ENCODE assay signal across 24 mouse cellular contexts in the genomic region with DNA sequence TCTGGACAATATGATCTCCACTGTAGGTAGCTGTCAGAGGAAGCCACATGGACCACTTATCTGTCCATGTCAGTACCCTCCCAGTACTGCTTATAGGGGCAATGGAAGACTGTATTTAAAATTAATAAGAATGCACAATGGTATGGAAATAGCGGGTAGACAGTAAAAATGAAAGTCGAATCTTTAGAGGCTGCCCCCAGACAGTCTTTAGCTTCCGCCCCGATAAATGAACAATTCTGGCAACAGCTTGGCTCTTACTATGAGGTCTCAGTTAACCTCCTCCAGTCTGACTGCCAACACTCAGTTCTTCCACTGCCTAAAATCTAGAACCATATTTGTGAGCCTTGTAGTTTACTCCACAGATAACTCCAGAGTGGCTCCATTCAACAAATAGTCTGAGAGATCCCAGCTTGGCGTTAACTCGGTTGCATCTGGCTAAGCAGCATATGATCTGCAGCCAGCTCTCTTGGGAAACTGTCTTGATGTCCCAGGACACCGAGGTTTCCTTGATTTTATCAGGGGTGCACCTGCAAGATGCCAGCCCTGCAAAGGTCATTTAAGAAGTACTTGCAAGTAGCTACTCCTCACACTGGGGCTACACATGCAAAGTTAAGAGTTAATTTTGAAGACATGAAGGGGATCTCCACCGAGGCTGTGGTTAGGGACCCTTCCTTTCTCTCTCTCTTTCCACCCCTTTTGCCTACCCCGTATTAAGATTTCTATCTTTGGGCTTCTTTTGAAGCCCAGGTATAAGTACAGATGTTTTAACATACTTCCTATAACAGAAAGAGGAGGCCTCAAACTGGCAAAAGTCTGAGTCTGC.
DNase-seq lines count a peak whose midpoint lies in the region; ATAC-seq and TF ChIP-seq lines count a peak whose summit lies in the region.
"Had no signal": no experiment of that assay in that cellular context is flagged by ENCODE, and none has a peak within 500 bp of the region (broad histone marks: within the 10 kb centered on the region; RNA-seq: fewer than 3 reads in every experiment).

No protein-coding gene starts in this region.

- no peak for TF ChIP-seq EP300 in heart, postnatal 0 days (IDR thresholded peaks at IDR 0.05; ENCODE audit: low read depth)
- TF ChIP-seq EP300 in CH12.LX (IDR thresholded peaks at IDR 0.05; ENCODE audit: low read length), result peak; percentile 51

- 73% methylated on average over 9 of the region's 9 CpGs for WGBS in heart, postnatal 0 days
- 71% methylated on average over 9 of the region's 9 CpGs for WGBS in small intestine, adult 2 months
- WGBS in forebrain, postnatal 0 days, result 92% methylated on average over 9 of the region's 9 CpGs

- DNase-seq in heart, postnatal 0 days (ENCODE audit: low spot score), result no peak
- DNase-seq in heart, postnatal 4 days, result no peak
- peak; percentile 40 for DNase-seq in CH12.LX (ENCODE audit: extremely low read depth)
- DNase-seq in thymus, postnatal 36 days, result peak; percentile 45 to 52
- DNase-seq in right cerebral cortex, postnatal 36 days (ENCODE audit: low spot score in 2 of 2), result no peak
- DNase-seq in forebrain, postnatal 0 days, result no peak
- DNase-seq: adrenal gland, adult 8-10 months; cerebellum, adult 9-11 months; gastrocnemius, postnatal 36 days; heart, postnatal 36 days; kidney, adult 18-20 months; lung, postnatal 14 days; midbrain, embryonic 14.5 days; spleen, adult 18-20 months had no signal

- H3K9ac ChIP-seq in heart, postnatal 0 days (replicated peaks; ENCODE audit: low read depth, low read length), result no peak overlapping the region
- H3K9ac ChIP-seq in CH12.LX (ENCODE audit: insufficient read depth, low read depth), result no peak overlapping the region
- H3K9ac ChIP-seq in forebrain, postnatal 0 days, result no peak overlapping the region
- H3K9ac ChIP-seq: embryonic facial prominence, embryonic 12.5 days; liver, embryonic 15.5 days had no signal

- H3K4me1 ChIP-seq in heart, postnatal 0 days (ENCODE audit: control insufficient read depth, insufficient read depth), result no peaks in the 10 kb centered on the region; the same call in 1 of the 2 replicates
- peaks cover 3 to 37% of the 10 kb centered on the region in 2 experiments; a peak in 3 of 4 replicates for H3K4me1 ChIP-seq in CH12.LX (ENCODE audit: control insufficient read depth in 1 of 2, insufficient read depth in 2 of 2)
- no peaks in the 10 kb centered on the region for H3K4me1 ChIP-seq in small intestine, adult 2 months (ENCODE audit: control insufficient read depth, insufficient read depth, insufficient read length, low read length)
- H3K4me1 ChIP-seq in forebrain, postnatal 0 days (ENCODE audit: insufficient read depth), result no peaks in the 10 kb centered on the region
- H3K4me1 ChIP-seq: embryonic facial prominence, embryonic 12.5 days; liver, embryonic 15.5 days had no signal

- H3K4me2 ChIP-seq in heart, postnatal 0 days (ENCODE audit: low read depth, low read length), result no peak overlapping the region
- H3K4me2 ChIP-seq in CH12.LX (ENCODE audit: insufficient read depth, low read depth, poor library complexity, severe bottlenecking), result peak overlapping the region; percentile 94
- H3K4me2 ChIP-seq in forebrain, postnatal 0 days (ENCODE audit: low read depth), result no peak overlapping the region
- H3K4me2 ChIP-seq: embryonic facial prominence, embryonic 12.5 days; heart, embryonic 11.5 days; liver, embryonic 15.5 days had no signal

- H3K4me3 ChIP-seq in heart, postnatal 0 days (ENCODE audit: low read depth, low read length), result no peak overlapping the region
- peak overlapping the region in 1 of 3 experiments; percentile 13 for H3K4me3 ChIP-seq in CH12.LX (replicated peaks in 1 of 3; ENCODE audit: low read depth in 2 of 3, low read length in 2 of 3, poor library complexity in 1 of 3)
- H3K4me3 ChIP-seq in small intestine, adult 2 months (ENCODE audit: low read depth, low read length), result no peak overlapping the region
- H3K4me3 ChIP-seq in forebrain, postnatal 0 days (ENCODE audit: low read depth, low read length), result no peak overlapping the region
- H3K4me3 ChIP-seq: embryonic facial prominence, embryonic 12.5 days; erythroblast, embryonic 14.5 days; layer of hippocampus, adult 2 months; liver, embryonic 15.5 days had no signal

- no peaks in the 10 kb centered on the region for H3K27me3 ChIP-seq in heart, postnatal 0 days (ENCODE audit: control insufficient read depth, insufficient read depth, low read length)
- no peaks in the 10 kb centered on the region for H3K27me3 ChIP-seq in CH12.LX (replicated peaks)
- H3K27me3 ChIP-seq in small intestine, adult 2 months (ENCODE audit: control insufficient read depth, insufficient read depth, low read length), result no peaks in the 10 kb centered on the region
- H3K27me3 ChIP-seq in forebrain, postnatal 0 days (ENCODE audit: insufficient read depth, low read length), result no peaks in the 10 kb centered on the region
- H3K27me3 ChIP-seq: embryonic facial prominence, embryonic 12.5 days; liver, embryonic 15.5 days had no signal

- TF ChIP-seq POLR2A in CH12.LX (IDR thresholded peaks at IDR 0.05; ENCODE audit: low read depth, low read length), result no peak
- TF ChIP-seq POLR2A in small intestine, adult 2 months (IDR thresholded peaks at IDR 0.05; ENCODE audit: low read depth, low read length), result no peak

- in situ Hi-C loops in CH12.LX (cut with MboI; ENCODE audit: low pct_ligation_motif_present, low pct_unique_long_range_greater_than_20kb, low sequenced_read_pairs), result no loop called here

- dilution Hi-C loops in CH12.LX (cut with MboI; ENCODE audit: extremely low pct_ligation_motif_present, extremely low pct_unique_long_range_greater_than_20kb, low sequenced_read_pairs), result no loop called here

- H3K27ac ChIP-seq in heart, postnatal 0 days (ENCODE audit: low read depth), result peak overlapping the region; percentile 28; the same call in 1 of the 2 replicates
- no peak overlapping the region for H3K27ac ChIP-seq in CH12.LX (ENCODE audit: insufficient read depth, low read depth)
- H3K27ac ChIP-seq in small intestine, adult 2 months (ENCODE audit: insufficient read depth, low read depth, low read length), result 0 out of 2 replicates have a peak overlapping the region, but pooled peaks have one; percentile 21
- no peak overlapping the region for H3K27ac ChIP-seq in forebrain, postnatal 0 days (ENCODE audit: low read depth, low read length)
- H3K27ac ChIP-seq: embryonic facial prominence, embryonic 12.5 days; kidney, postnatal 0 days; layer of hippocampus, adult 2 months; liver, embryonic 15.5 days had no signal

- TF ChIP-seq CTCF in heart, postnatal 0 days (IDR thresholded peaks at IDR 0.05; ENCODE audit: low read depth), result no peak
- TF ChIP-seq CTCF in CH12.LX (conservative IDR thresholded peaks at IDR 0.05 in 1 of 2, IDR thresholded peaks at IDR 0.05 in 1 of 2; ENCODE audit: low read depth in 2 of 2, low read length in 2 of 2), result no peak
- no peak for TF ChIP-seq CTCF in small intestine, adult 2 months (IDR thresholded peaks at IDR 0.05; ENCODE audit: extremely low read depth, insufficient read length, insufficient replicate concordance, low read depth, low read length)
- no peak for TF ChIP-seq CTCF in forebrain, postnatal 0 days (IDR thresholded peaks at IDR 0.05; ENCODE audit: low read depth)

- TF ChIP-seq RAD21 in CH12.LX (IDR thresholded peaks at IDR 0.05; ENCODE audit: low read depth, low read length), result no peak

- H3K9me3 ChIP-seq in heart, postnatal 0 days (replicated peaks; ENCODE audit: control insufficient read depth, low read length), result no peaks in the 10 kb centered on the region
- H3K9me3 ChIP-seq in CH12.LX (replicated peaks; ENCODE audit: low read length), result no peaks in the 10 kb centered on the region
- H3K9me3 ChIP-seq in forebrain, postnatal 0 days (ENCODE audit: low read length), result no peaks in the 10 kb centered on the region
- H3K9me3 ChIP-seq: embryonic facial prominence, embryonic 12.5 days; liver, embryonic 15.5 days had no signal

- ATAC-seq in heart, postnatal 0 days (ENCODE audit: insufficient read depth, low read depth), result no peak
- ATAC-seq in forebrain, postnatal 0 days, result no peak
- ATAC-seq in megakaryocyte-erythroid progenitor cell, adult 5-6 weeks (replicated peaks; ENCODE audit: low FRiP score, low TSS enrichment, poor library complexity, severe bottlenecking), result no peak
- ATAC-seq: forebrain, embryonic 14.5 days; hindbrain, embryonic 16.5 days had no signal

- no peaks in the 10 kb centered on the region for H3K36me3 ChIP-seq in heart, postnatal 0 days (replicated peaks; ENCODE audit: control insufficient read depth, insufficient read depth, low read length)
- H3K36me3 ChIP-seq in CH12.LX (replicated peaks in 1 of 2; ENCODE audit: control insufficient read depth in 1 of 2, insufficient read depth in 1 of 2, low read length in 1 of 2), result no peaks in the 10 kb centered on the region
- no peaks in the 10 kb centered on the region for H3K36me3 ChIP-seq in small intestine, adult 2 months (ENCODE audit: control insufficient read depth, insufficient read depth, low read length)
- H3K36me3 ChIP-seq in forebrain, postnatal 0 days (ENCODE audit: insufficient read depth), result no peaks in the 10 kb centered on the region
- H3K36me3 ChIP-seq: embryonic facial prominence, embryonic 12.5 days; liver, embryonic 15.5 days had no signal

- no peaks in the 10 kb centered on the region for H3K79me2 ChIP-seq in CH12.LX (replicated peaks; ENCODE audit: control insufficient read depth, extremely low read depth, insufficient read depth, poor library complexity, severe bottlenecking)

TF ChIP-seq in CH12.LX, 34 proteins besides CTCF, POLR2A, EP300 and RAD21 (continues in another document):
- TF ChIP-seq USF1 (IDR thresholded peaks at IDR 0.05; ENCODE audit: low read depth, low read length), result no peak
- no peak for TF ChIP-seq JUND (conservative IDR thresholded peaks at IDR 0.05; ENCODE audit: low read depth, low read length)
- TF ChIP-seq CHD2 (IDR thresholded peaks at IDR 0.05; ENCODE audit: low read length), result no peak
- no peak for TF ChIP-seq GABPA (IDR thresholded peaks at IDR 0.05; ENCODE audit: insufficient replicate concordance, low read depth, low read length)
- TF ChIP-seq ZNF384 (IDR thresholded peaks at IDR 0.05; ENCODE audit: low read depth, low read length), result no peak
- TF ChIP-seq PAX5 (IDR thresholded peaks at IDR 0.05; ENCODE audit: low read length), result no peak
- TF ChIP-seq SMC3 (IDR thresholded peaks at IDR 0.05; ENCODE audit: low read depth, low read length), result no peak
- no peak for TF ChIP-seq BHLHE40 (IDR thresholded peaks at IDR 0.05; ENCODE audit: low read depth, low read length)
- TF ChIP-seq MEF2A (IDR thresholded peaks at IDR 0.05; ENCODE audit: borderline replicate concordance, low read depth, low read length), result peak; percentile 75; the same call in 1 of the 2 replicates
- peak; percentile 57; the same call in 1 of the 2 replicates for TF ChIP-seq TCF12 (IDR thresholded peaks at IDR 0.05; ENCODE audit: low read depth, low read length)
- TF ChIP-seq MAX (IDR thresholded peaks at IDR 0.05; ENCODE audit: low read length), result no peak
- no peak for TF ChIP-seq USF2 (conservative IDR thresholded peaks at IDR 0.05; ENCODE audit: low read depth, low read length)
- TF ChIP-seq POLR2AphosphoS2 (IDR thresholded peaks at IDR 0.05; ENCODE audit: low read depth, low read length), result no peak
- TF ChIP-seq NELFE (IDR thresholded peaks at IDR 0.05; ENCODE audit: low read depth, low read length), result no peak
- no peak for TF ChIP-seq MAFK (IDR thresholded peaks at IDR 0.05; ENCODE audit: insufficient replicate concordance, low read length)

Comparison
In these comparisons a context has a peak if more than half of its experiments do, and no peak if none do; other contexts are left out.
1. DNase-seq: peak in CH12.LX (single experiment) and thymus, postnatal 36 days (2 of 2); none in heart, postnatal 0 days (single experiment), heart, postnatal 4 days (single experiment), right cerebral cortex, postnatal 36 days (0 of 2) and forebrain, postnatal 0 days (single experiment).
2. H3K27ac ChIP-seq: peak in heart, postnatal 0 days (single experiment) and small intestine, adult 2 months (single experiment); none in CH12.LX (single experiment) and forebrain, postnatal 0 days (single experiment).